Mouse (Mus musculus) c-Kit-positive CD71-positive TER-119-negative erythroid progenitor cells, embryonic 14.5 days (primary cell): ENCODE results near the gene Tmem38a.

ENCODE experiments used
- DNase-seq: peaks from one replicate; pipeline ENCODE4 v3.0.0-alpha.2; 2013; ENCODE audit warnings: low read depth

Gene Tmem38a

DNA sequence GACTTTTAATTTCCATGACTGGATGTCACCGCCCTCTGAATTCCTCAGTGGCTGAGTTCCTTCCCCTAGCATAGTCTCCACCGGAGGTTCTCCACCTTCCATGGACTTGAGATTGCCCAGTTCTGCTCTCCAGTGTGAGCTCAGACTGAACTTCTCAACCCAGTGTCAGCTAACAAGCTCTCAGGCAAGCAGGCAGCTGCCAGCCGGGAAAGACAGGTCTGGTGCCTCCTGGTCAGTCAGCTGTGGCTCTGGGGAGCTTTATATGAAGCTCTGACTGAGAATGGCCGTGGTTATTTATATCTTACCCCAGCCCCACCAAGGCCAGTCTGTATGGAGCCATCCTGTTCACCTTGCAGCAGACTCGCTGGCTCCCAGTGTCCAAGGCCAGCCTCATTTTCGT is 12.5 kb downstream of the Tmem38a start:
- no peak for DNase-seq

- DNase-seq = no peak
Measured at GRCm38 (mm10) chr8:72587806-72588205, 16.0 kb downstream of the Tmem38a start.

- no peak for DNase-seq
Measured at GRCm38 (mm10) chr8:72588865-72589264, 17.0 kb downstream of the Tmem38a start.

DNA sequence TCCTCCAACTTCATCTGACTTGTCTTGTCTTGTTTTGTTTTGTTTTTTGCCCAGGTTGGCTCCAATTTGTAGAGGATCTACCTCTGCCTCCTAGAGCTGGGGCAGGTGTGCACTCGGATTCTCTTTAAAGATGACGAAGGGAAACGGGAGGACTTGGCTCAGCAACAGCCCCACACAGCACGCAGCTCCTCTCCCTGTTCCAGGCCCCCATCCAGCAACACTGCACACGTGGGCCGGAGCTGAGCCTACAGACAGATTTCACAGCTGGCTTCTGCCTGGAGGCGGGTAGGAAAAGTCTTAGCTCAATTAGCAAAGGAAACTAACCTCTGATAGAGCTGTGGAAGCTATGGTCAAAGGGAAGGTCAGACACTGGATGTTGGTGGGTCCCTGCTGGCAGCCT is 17.4 kb downstream of the Tmem38a start:
- DNase-seq = no peak

DNA sequence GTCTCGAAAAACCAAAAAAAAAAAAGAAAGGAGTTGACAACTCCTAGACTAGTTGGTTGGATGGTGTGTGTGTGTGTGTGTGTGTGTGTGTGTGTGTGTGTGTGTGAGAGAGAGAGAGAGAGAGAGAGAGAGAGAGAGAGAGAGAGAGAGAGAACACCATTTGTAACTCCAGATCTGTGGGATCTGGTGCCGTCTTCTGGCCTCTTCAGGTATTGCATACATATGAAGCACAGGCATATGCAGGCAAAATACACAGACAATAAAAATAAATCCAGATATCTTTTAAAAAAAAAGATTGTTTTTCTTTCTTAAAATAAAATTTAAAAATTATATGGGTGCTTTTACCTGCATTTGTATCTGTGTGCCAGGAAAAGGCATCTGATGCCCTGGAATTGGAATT is 18.3 kb downstream of the Tmem38a start:
- DNase-seq = peak; percentile 33
